Mouse (Mus musculus) heart, adult 2 months (tissue): ENCODE data around the gene Nrbf2.

Experiments used
- EP300 ChIP-seq: fragments of 200-500 bp; IDR thresholded peaks from 2 replicates; pipeline ENCODE4 v1.6.1; 2011; ENCODE audit warnings: low read depth, low read length, control low read depth; ENCODE audit not compliant: insufficient read depth
- POLR2A ChIP-seq: fragments of 200-500 bp; IDR thresholded peaks from 2 replicates; pipeline ENCODE4 v1.6.1; 2011; ENCODE audit warnings: mild to moderate bottlenecking, low read depth, low read length, control low read depth; ENCODE audit not compliant: insufficient read depth

GRCm38 (mm10) chr10:67295938-67296466, 10.9 kb upstream of the Nrbf2 start:
- no peak for TF ChIP-seq POLR2A
- no peak for TF ChIP-seq EP300
